Mouse (Mus musculus) liver, embryonic 14.5 days (tissue): ENCODE data around the gene Cfap99. TPM values are rescaled to one million over a fixed set of nuclear protein-coding genes. Genes with fewer than 3 reads are reported as not detected.

Source experiments
- ATAC-seq: fragments of 200-750 bp; cut with Nextera tagmentation; 2 replicates; pipeline ENCODE4 v1.8.0; 2017; ENCODE audit warnings: moderate number of reproducible peaks, mild to moderate bottlenecking, moderate library complexity; ENCODE audit not compliant: insufficient read depth
- DNase-seq, 3 experiments: peaks; one replicate each; pipeline ENCODE4 v3.0.0-alpha.2; 2012 to 2013; ENCODE audit warnings: low read depth in 3 of 3, low spot score in 3 of 3
- H3K27ac ChIP-seq: fragments of 300-500 bp; sonication (generic); 2 replicates; pipeline ENCODE4 v1.5.1; 2014; ENCODE audit warnings: moderate library complexity, mild to moderate bottlenecking, control low read depth, inconsistent platforms
- H3K27me3 ChIP-seq: fragments of 300-500 bp; sonication (generic); 2 replicates; pipeline ENCODE4 v1.6.1; 2014; ENCODE audit warnings: mild to moderate bottlenecking, low read length, moderate library complexity; ENCODE audit not compliant: control insufficient read depth, insufficient read depth
- H3K36me3 ChIP-seq: fragments of 300-500 bp; sonication (generic); replicated peaks from 2 replicates; pipeline ENCODE4 v1.6.1; 2014; ENCODE audit warnings: low read depth; ENCODE audit not compliant: control insufficient read depth, insufficient read depth
- H3K4me1 ChIP-seq, 2 experiments: fragments of 200-500 bp in 1 of 2; fragments of 300-500 bp in 1 of 2; sonication (generic) in 1 of 2; replicated peaks; 2 replicates each; pipeline ENCODE4 v1.6.1; 2012 to 2014; ENCODE audit warnings: antibody characterized with exemption in 1 of 2, inconsistent platforms in 1 of 2, low read length in 1 of 2; ENCODE audit not compliant: control insufficient read depth in 2 of 2, insufficient read depth in 2 of 2
- H3K4me2 ChIP-seq: fragments of 300-500 bp; sonication (generic); 2 replicates; pipeline ENCODE4 v1.6.1; 2014; ENCODE audit warnings: low read depth, mild to moderate bottlenecking, control low read depth, moderate library complexity
- H3K4me3 ChIP-seq, 2 experiments: fragments of 200-500 bp in 1 of 2; fragments of 300-500 bp in 1 of 2; sonication (generic) in 1 of 2; 2 replicates each; pipeline ENCODE4 v1.5.1; 2012 to 2014; ENCODE audit warnings: low read depth in 2 of 2, low read length in 2 of 2, mild to moderate bottlenecking in 2 of 2, control low read depth in 1 of 2, inconsistent platforms in 1 of 2, moderate library complexity in 1 of 2; ENCODE audit not compliant: insufficient read depth in 1 of 2
- H3K9ac ChIP-seq: fragments of 300-500 bp; sonication (generic); replicated peaks from 2 replicates; pipeline ENCODE4 v1.6.1; 2014; ENCODE audit warnings: mild to moderate bottlenecking, control low read depth, moderate library complexity
- H3K9me3 ChIP-seq: fragments of 300-500 bp; sonication (generic); 2 replicates; pipeline ENCODE4 v1.6.1; 2016; ENCODE audit warnings: low read length, mixed read lengths; ENCODE audit not compliant: control insufficient read depth
- CTCF ChIP-seq: IDR thresholded peaks from 2 replicates; pipeline ENCODE4 v1.5.1; 2016; ENCODE audit warnings: antibody characterized with exemption, low read depth, control low read depth
- EP300 ChIP-seq: IDR thresholded peaks from 2 replicates; pipeline ENCODE4 v1.6.1; 2016; ENCODE audit warnings: antibody characterized with exemption, low read depth
- WGBS: fragments of 180-500 bp; shearing (Covaris S2); extraction: QIAGEN DNeasy Blood & Tissue Kit; methylation state at CpG from one replicate; pipeline ENCODE4 v1.1.7; 2014; ENCODE audit not compliant: insufficient replicate concordance; 5-methylcytosine and 5-hydroxymethylcytosine counted together
- polyA plus RNA-seq, 2 experiments: library from polyadenylated mRNA; depleted of rRNA in 1 of 2; stranded (reverse) in 1 of 2; unstranded in 1 of 2; fragments of >200 nt; fragmentation: Nextera tagmentation in 1 of 2; extraction: Ambion mirVana in 1 of 2; gene quantifications; 2 replicates each; pipeline versions ENCODE4 v1.2.1 to v1.2.3; 2012 to 2014

Cfap99 gene
- polyA plus RNA-seq, 2 experiments, result not detected

DNA sequence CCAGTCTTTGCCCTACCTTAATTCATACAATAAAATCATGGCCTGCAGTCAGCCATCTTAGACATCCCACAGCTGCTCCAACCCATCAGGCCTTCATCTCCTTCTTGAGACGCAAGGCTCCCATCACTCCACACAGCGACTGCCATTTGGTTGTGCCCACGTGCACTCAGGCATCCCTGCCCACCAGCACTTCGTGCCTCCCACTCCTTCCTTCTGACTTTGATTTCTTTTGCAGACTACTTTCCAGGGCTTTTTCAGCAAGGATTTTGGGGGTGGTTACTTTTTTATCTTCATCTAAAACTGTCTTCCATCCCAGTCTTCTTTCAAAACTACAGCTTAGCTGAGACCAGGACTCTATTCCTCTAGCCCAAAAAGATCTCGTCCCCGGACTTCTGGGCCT lies 11.7 kb upstream of the Cfap99 start:
- Histone ChIP-seq H3K4me3 (no peak overlapping the region), H3K4me1 (no peaks in the 10 kb centered on the region), H3K27ac (no peak overlapping the region), H3K27me3 (no peaks in the 10 kb centered on the region), H3K9ac (no peak overlapping the region), H3K9me3 (no peaks in the 10 kb centered on the region), H3K36me3 (no peaks in the 10 kb centered on the region), H3K4me2 (no peak overlapping the region)
- ATAC-seq (no peak), DNase-seq (no peak)
- TF ChIP-seq EP300 (no peak), CTCF (no peak)
- WGBS, result 65% methylated on average over 6 of the region's 6 CpGs

DNA sequence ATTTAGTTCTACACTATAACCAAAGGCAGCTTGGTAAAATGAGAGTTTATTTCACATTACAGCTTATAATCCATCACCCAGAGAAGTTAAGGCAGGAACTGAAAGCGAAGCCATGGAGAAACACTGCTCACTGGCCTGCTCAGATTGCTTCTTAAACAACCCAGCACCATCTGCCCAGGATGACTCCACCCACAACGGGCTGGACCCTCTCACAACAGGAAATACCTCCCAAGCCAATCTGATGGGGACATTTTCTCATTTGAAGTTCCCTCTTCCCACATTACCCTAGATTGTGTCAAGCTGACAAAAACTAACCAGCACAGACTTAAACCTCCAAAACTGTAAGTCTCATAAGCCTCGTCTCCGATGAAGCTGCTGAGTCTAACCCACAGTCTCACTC lies 10.3 kb upstream of the Cfap99 start:
- no peak for TF ChIP-seq CTCF

DNA sequence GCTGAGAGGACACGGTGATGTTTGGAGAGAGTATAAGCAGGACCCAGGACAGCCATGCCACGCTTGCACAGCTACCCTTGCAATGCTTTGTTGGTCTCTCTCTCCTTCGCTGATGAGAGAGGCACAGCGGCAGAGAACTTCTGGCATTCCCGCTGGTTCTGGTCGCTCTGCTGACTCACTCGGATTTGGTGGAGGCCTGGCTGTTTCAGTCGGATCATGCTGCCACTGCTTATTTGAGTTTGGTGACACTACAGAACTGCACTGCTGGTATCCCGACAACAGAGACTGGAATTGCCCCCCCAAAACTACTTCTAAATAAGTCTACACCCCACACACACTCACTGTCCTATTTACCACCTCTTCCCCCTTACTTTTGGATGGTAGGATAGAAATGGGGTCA lies 9.2 kb upstream of the Cfap99 start:
- ATAC-seq, result no peak
- Histone ChIP-seq H3K9me3 (no peaks in the 10 kb centered on the region), H3K4me2 (no peak overlapping the region), H3K27ac (no peak overlapping the region), H3K9ac (no peak overlapping the region), H3K4me1 (peaks cover 0 to 3% of the 10 kb centered on the region in 2 experiments; a peak in 1 of 4 replicates), H3K4me3 (no peak overlapping the region), H3K27me3 (no peaks in the 10 kb centered on the region), H3K36me3 (no peaks in the 10 kb centered on the region)
- WGBS, result 70% methylated on average over 9 of the region's 9 CpGs
- no peak for DNase-seq
- TF ChIP-seq CTCF (no peak), EP300 (no peak)

More for the DNA sequence above, 10.3 kb upstream of the Cfap99 start:
- Histone ChIP-seq H3K36me3 (no peaks in the 10 kb centered on the region), H3K4me3 (no peak overlapping the region), H3K27ac (no peak overlapping the region), H3K4me2 (no peak overlapping the region), H3K27me3 (no peaks in the 10 kb centered on the region), H3K9me3 (no peaks in the 10 kb centered on the region), H3K9ac (no peak overlapping the region), H3K4me1 (no peaks in the 10 kb centered on the region)
- 31% methylated on average over 4 of the region's 4 CpGs for WGBS
- DNase-seq (no peak), ATAC-seq (no peak)

DNA sequence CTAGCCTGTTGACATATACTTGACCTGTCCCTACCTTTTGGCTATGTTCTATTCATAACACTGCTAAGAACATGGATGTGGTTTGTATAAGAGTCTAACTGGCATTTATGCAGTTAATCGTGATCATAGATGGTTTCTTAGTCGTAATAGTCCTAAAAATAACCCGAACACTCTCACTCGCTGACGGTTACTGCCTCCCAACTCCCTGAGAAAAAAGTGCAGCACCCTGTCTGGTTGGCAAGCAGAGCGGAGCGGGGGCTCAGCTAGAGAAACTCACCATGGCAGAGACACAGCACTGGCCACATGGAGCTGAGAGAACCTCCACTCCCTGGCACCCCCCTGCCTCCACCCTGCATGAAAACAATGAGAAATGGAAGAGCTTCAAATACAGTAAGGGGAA lies 7.4 kb upstream of the Cfap99 start:
- Histone ChIP-seq H3K9ac (no peak overlapping the region), H3K36me3 (no peaks in the 10 kb centered on the region), H3K4me3 (no peak overlapping the region), H3K27me3 (peaks cover 6% of the 10 kb centered on the region), H3K27ac (no peak overlapping the region), H3K4me2 (no peak overlapping the region), H3K9me3 (no peaks in the 10 kb centered on the region), H3K4me1 (peaks cover 0 to 3% of the 10 kb centered on the region in 2 experiments; a peak in 1 of 4 replicates)
- ATAC-seq (no peak), DNase-seq (no peak)
- TF ChIP-seq CTCF (no peak), EP300 (no peak)
- WGBS, result 48% methylated on average over 7 of the region's 7 CpGs

DNA sequence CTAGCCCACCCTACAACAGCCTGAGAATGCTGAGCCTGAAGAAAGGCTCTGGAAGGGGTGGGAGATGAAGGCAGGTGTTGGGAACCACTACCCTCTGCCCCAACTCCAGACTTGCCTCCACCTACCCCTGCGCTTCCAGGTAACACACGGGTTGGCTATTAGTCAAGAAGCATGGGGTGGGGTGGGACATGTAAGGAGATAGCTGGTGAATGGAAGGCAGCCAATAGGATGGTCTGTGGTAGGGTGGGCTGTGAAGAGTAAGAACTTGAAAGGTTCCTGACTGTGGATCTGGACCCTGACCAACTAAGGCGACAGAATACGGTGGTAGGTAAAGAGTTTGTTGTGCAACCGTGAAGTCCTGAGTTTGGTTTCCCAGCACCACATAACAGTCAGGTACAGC lies 5.0 kb upstream of the Cfap99 start:
- H3K4me1 ChIP-seq, result peaks cover 0 to 3% of the 10 kb centered on the region in 2 experiments; a peak in 1 of 4 replicates
- no peak overlapping the region for H3K27ac ChIP-seq
- ATAC-seq (no peak), DNase-seq (no peak)
- H3K9me3 ChIP-seq, result no peaks in the 10 kb centered on the region
- WGBS, result 61% methylated on average over 5 of the region's 5 CpGs
- no peak overlapping the region for H3K4me3 ChIP-seq
- H3K4me2 ChIP-seq, result no peak overlapping the region
- no peak overlapping the region for H3K9ac ChIP-seq
- no peaks in the 10 kb centered on the region for H3K36me3 ChIP-seq
- TF ChIP-seq CTCF (no peak), EP300 (no peak)
- H3K27me3 ChIP-seq, result peaks cover 30% of the 10 kb centered on the region
